Comparison of ENCODE assay signal across 8 mouse cellular contexts in genomic region chr4:83323910-83324684, GRCm38 (mm10). TPM values are rescaled to one million over a fixed set of nuclear protein-coding genes. Genes with fewer than 3 reads are reported as not detected.
DNase-seq lines count a peak whose midpoint lies in the region; ATAC-seq lines count a peak whose summit lies in the region.

TSS of gene Ttc39b (minus strand) at chr4:83324255.

- H3K4me2 ChIP-seq in hindbrain, embryonic 15.5 days, result peak within 1 kb of the TSS; percentile 96

- no peaks in the 10 kb centered on the region for H3K9me3 ChIP-seq in hindbrain, embryonic 15.5 days

- H3K36me3 ChIP-seq in hindbrain, embryonic 15.5 days, result no peaks in the 10 kb centered on the region

- H3K4me1 ChIP-seq in hindbrain, embryonic 15.5 days (replicated peaks), result peaks cover 10% of the 10 kb centered on the region

- under 1% methylated on average over 57 of the region's 59 CpGs for WGBS in hindbrain, embryonic 15.5 days

- peak within 1 kb of the TSS; percentile 17; the same call in 1 of the 2 replicates for H3K27ac ChIP-seq in hindbrain, embryonic 15.5 days (replicated peaks)

- H3K4me3 ChIP-seq in hindbrain, embryonic 15.5 days, result peak within 1 kb of the TSS; percentile 66

- peaks cover 7% of the 10 kb centered on the region; the same call in 1 of the 2 replicates for H3K27me3 ChIP-seq in hindbrain, embryonic 15.5 days

- peak within 1 kb of the TSS; percentile 49 for H3K9ac ChIP-seq in hindbrain, embryonic 15.5 days

- peak; percentile 86 for DNase-seq in WW6 (ENCODE audit: low read depth, low spot score)
- peak; percentile 87 to 91 for DNase-seq in cerebellum, postnatal 36 days
- peak; percentile 96 for DNase-seq in frontal cortex, postnatal 36 days (ENCODE audit: low spot score in 2 of 2)
- DNase-seq in left cerebral cortex, adult 18-20 months (ENCODE audit: low spot score in 2 of 2), result peak; percentile 97
- peak; percentile 99 to 100 for DNase-seq in lung, postnatal 4 days
- peak; percentile 97 for DNase-seq in retina, postnatal 1 day
- DNase-seq in thymus, postnatal 4 days, result peak; percentile 96

- ATAC-seq in hindbrain, embryonic 15.5 days (ENCODE audit: low FRiP score, low read depth), result peak; percentile 98

RNA-seq across cellular contexts. Expression of gene Ttc39b, which starts in this region (rescaled TPM):
- 6.4 and 6.8 TPM in 2 replicates for polyA plus RNA-seq in hindbrain, embryonic 15.5 days (2015; fragmentation: Nextera tagmentation; extraction: Ambion mirVana)
- 10 to 100 TPM; 65.1 to 69.9 TPM for total RNA-seq in left cerebral cortex, adult 18-20 months (2021)

Comparison
In these comparisons a context has a peak if more than half of its experiments do, and no peak if none do; other contexts are left out.
1. Peak in every context shown above with its lines: DNase-seq, ATAC-seq, H3K4me3 ChIP-seq and H3K27ac ChIP-seq.